In the genomic region with DNA sequence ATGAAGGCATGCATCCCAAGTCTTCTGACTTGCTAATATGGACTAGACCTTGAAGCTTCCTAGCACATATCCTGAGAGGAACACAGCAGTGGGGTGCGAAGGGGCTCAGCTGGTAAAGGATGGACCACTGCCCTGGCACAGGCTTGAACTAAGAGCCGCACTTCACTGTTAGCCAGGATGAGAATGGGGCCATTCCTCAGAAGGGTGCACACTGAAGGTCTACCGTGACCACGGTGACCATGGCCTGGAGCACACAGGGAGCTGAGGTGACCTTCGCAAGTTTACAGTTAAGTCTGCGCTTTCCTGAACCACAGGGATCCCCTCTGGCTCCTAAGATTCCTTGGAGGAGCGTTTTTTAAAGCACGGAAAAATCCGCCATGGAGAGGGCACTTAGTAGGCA, we compare ENCODE assay signal across 16 mouse cellular contexts.
"Had no signal": no experiment of that assay in that cellular context is flagged by ENCODE, and none has a peak within 500 bp of the region (broad histone marks: within the 10 kb centered on the region; RNA-seq: fewer than 3 reads in every experiment).

No protein-coding gene starts in this region.

- H3K4me2 ChIP-seq: neural tube, embryonic 13.5 days; neural tube, embryonic 15.5 days; stomach, embryonic 15.5 days had no signal

- H3K36me3 ChIP-seq: neural tube, embryonic 13.5 days; neural tube, embryonic 15.5 days; stomach, embryonic 15.5 days had no signal

- H3K4me3 ChIP-seq: neural tube, embryonic 13.5 days; neural tube, embryonic 15.5 days; stomach, embryonic 15.5 days had no signal

- DNase-seq: retina, postnatal 1 day; right cerebral cortex, adult 18-20 months; right cerebral cortex, postnatal 14 days; right cerebral cortex, postnatal 25 days; right cerebral cortex, postnatal 4 days; spleen, adult 18-20 months; thymus, adult 18-20 months; thymus, adult 2 months; thymus, postnatal 14 days; thymus, postnatal 25 days; thymus, postnatal 36 days; thymus, postnatal 4 days had no signal

- H3K9ac ChIP-seq: neural tube, embryonic 13.5 days; neural tube, embryonic 15.5 days; stomach, embryonic 15.5 days had no signal

- H3K27me3 ChIP-seq: neural tube, embryonic 13.5 days; neural tube, embryonic 15.5 days; stomach, embryonic 15.5 days had no signal

- H3K9me3 ChIP-seq: neural tube, embryonic 13.5 days; neural tube, embryonic 15.5 days; stomach, embryonic 15.5 days had no signal

- H3K27ac ChIP-seq: neural tube, embryonic 13.5 days; neural tube, embryonic 15.5 days; stomach, embryonic 15.5 days; stomach, postnatal 0 days had no signal
